Mouse (Mus musculus): ENCODE data around the gene Igfals.

DNA sequence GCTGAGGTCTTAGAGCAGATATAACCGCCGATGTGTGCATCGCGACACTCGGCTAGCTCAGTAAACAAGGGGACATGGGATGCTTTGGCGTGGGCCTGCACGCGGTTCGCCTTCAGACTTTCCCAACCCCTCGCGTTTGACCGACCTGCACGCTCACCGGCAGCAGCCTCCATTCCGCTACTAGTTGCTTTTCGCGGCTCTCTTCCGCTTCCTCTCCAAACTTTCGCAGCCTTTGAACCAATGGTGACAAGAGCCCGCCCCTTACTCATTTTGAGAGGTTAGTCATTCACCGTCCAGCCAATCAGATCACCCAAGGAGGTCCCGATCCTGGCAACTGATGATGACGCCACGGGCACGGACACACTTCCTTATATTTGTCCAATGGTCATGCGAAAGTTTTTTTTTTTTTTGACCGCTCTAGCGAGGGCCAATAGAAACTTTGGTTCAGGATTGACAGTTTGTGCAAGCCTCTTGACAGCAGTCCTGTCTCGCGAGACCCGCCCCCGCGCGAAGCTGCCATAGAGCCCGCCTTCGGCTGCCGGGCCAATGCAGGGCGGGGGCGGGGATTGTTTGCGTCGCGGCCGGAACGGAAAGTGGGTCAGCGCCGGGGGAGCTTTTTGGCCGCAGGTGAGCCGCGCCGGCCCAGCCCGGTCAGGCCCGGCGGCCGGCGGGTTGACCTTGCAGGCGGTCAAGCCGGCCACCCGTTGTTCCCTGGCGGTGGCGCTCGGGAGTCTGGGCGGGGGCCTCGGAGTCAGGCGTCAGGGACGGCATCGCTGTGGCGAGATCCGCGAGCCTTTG is 20.5 kb downstream of the Igfals start, which contains the start of the genes Nubp2 and Spsb3:
- TF ChIP-seq FLI1 (IDR thresholded peaks at IDR 0.05; ENCODE audit: low read length) (no peak), GATA1 (IDR thresholded peaks at IDR 0.05; ENCODE audit: borderline replicate concordance, low read length) (no peak)
